13 mouse cellular contexts compared by ENCODE assay signal in genomic region chr1:168292106-168292505, GRCm38 (mm10).
DNase-seq lines count a peak whose midpoint lies in the region; ATAC-seq lines count a peak whose summit lies in the region.
"Had no signal": no experiment of that assay in that cellular context is flagged by ENCODE, and none has a peak within 500 bp of the region (broad histone marks: within the 10 kb centered on the region; RNA-seq: fewer than 3 reads in every experiment).

No protein-coding gene starts in this region.

- H3K36me3 ChIP-seq in heart, embryonic 15.5 days: no peaks in the 10 kb centered on the region
- no peaks in the 10 kb centered on the region for H3K36me3 ChIP-seq in midbrain, embryonic 10.5 days
- H3K36me3 ChIP-seq in midbrain, embryonic 11.5 days (ENCODE audit: control insufficient read depth, insufficient read depth, low read length): no peaks in the 10 kb centered on the region
- no peaks in the 10 kb centered on the region for H3K36me3 ChIP-seq in midbrain, embryonic 15.5 days (replicated peaks)
- H3K36me3 ChIP-seq: neural tube, embryonic 12.5 days had no signal

- H3K4me3 ChIP-seq in heart, embryonic 15.5 days: no peak overlapping the region
- no peak overlapping the region for H3K4me3 ChIP-seq in midbrain, embryonic 10.5 days
- H3K4me3 ChIP-seq in midbrain, embryonic 11.5 days (ENCODE audit: low read depth, low read length): no peak overlapping the region
- H3K4me3 ChIP-seq in midbrain, embryonic 15.5 days: no peak overlapping the region
- H3K4me3 ChIP-seq: erythroblast, embryonic 14.5 days; neural tube, embryonic 12.5 days had no signal

- H3K27ac ChIP-seq in heart, embryonic 15.5 days: peak overlapping the region; percentile 81; the same call in 1 of the 2 replicates
- H3K27ac ChIP-seq in midbrain, embryonic 10.5 days (replicated peaks): peak overlapping the region; percentile 72; the same call in 1 of the 2 replicates
- H3K27ac ChIP-seq in midbrain, embryonic 11.5 days (ENCODE audit: low read depth, low read length): no peak overlapping the region; the same call in 1 of the 2 replicates
- peak overlapping the region; percentile 71 for H3K27ac ChIP-seq in midbrain, embryonic 15.5 days
- H3K27ac ChIP-seq: kidney, postnatal 0 days; neural tube, embryonic 12.5 days had no signal

- peak; percentile 79 to 91 for DNase-seq in adrenal gland, adult (ENCODE audit: inconsistent age in 2 of 2, low spot score in 1 of 2)
- DNase-seq in adrenal gland, adult 18-20 months (ENCODE audit: low spot score in 2 of 2): no peak
- no peak for DNase-seq in heart, adult 18-20 months
- no peak for DNase-seq in midbrain, embryonic 10.5 days (ENCODE audit: low spot score)
- no peak for DNase-seq in midbrain, embryonic 11.5 days (ENCODE audit: low spot score, missing footprints)
- no peak for DNase-seq in thymus, postnatal 10 days (ENCODE audit: low spot score in 2 of 2)
- DNase-seq: cerebellum, adult 18-20 months; lung, adult 2 months had no signal

- no peak overlapping the region for H3K9ac ChIP-seq in heart, embryonic 15.5 days
- H3K9ac ChIP-seq in midbrain, embryonic 11.5 days (ENCODE audit: low read length): no peak overlapping the region
- no peak overlapping the region for H3K9ac ChIP-seq in midbrain, embryonic 15.5 days
- H3K9ac ChIP-seq: neural tube, embryonic 12.5 days had no signal

- peaks cover 56% of the 10 kb centered on the region for H3K4me1 ChIP-seq in heart, embryonic 15.5 days (replicated peaks)
- peaks cover 63% of the 10 kb centered on the region for H3K4me1 ChIP-seq in midbrain, embryonic 10.5 days
- H3K4me1 ChIP-seq in midbrain, embryonic 11.5 days (ENCODE audit: control insufficient read depth, insufficient read depth, low read length): peaks cover 55% of the 10 kb centered on the region
- peaks cover 68% of the 10 kb centered on the region for H3K4me1 ChIP-seq in midbrain, embryonic 15.5 days

- no peak for ATAC-seq in heart, embryonic 15.5 days (replicated peaks; ENCODE audit: insufficient number of reproducible peaks, insufficient read depth, low FRiP score, low read depth)
- ATAC-seq in midbrain, embryonic 11.5 days (ENCODE audit: low FRiP score): no peak
- no peak for ATAC-seq in midbrain, embryonic 15.5 days (replicated peaks)

- H3K9me3 ChIP-seq in heart, embryonic 15.5 days (replicated peaks): no peaks in the 10 kb centered on the region
- H3K9me3 ChIP-seq in midbrain, embryonic 10.5 days (replicated peaks): no peaks in the 10 kb centered on the region
- no peaks in the 10 kb centered on the region for H3K9me3 ChIP-seq in midbrain, embryonic 11.5 days (ENCODE audit: control insufficient read depth, low read length)
- H3K9me3 ChIP-seq in midbrain, embryonic 15.5 days: no peaks in the 10 kb centered on the region
- H3K9me3 ChIP-seq: neural tube, embryonic 12.5 days had no signal

- H3K4me2 ChIP-seq in heart, embryonic 15.5 days: no peak overlapping the region
- H3K4me2 ChIP-seq in midbrain, embryonic 11.5 days: no peak overlapping the region
- 0 out of 2 replicates have a peak overlapping the region, but pooled peaks have one; percentile 0 for H3K4me2 ChIP-seq in midbrain, embryonic 15.5 days

- WGBS in heart, embryonic 15.5 days: 47% methylated on average over 9 of the region's 9 CpGs
- 84% methylated on average over 9 of the region's 9 CpGs for WGBS in midbrain, embryonic 10.5 days
- WGBS in midbrain, embryonic 11.5 days: 81% methylated on average over 9 of the region's 9 CpGs
- WGBS in midbrain, embryonic 15.5 days: 47% methylated on average over 9 of the region's 9 CpGs

- H3K27me3 ChIP-seq in heart, embryonic 15.5 days: no peaks in the 10 kb centered on the region
- no peaks in the 10 kb centered on the region for H3K27me3 ChIP-seq in midbrain, embryonic 10.5 days (ENCODE audit: low read depth, poor library complexity, severe bottlenecking)
- H3K27me3 ChIP-seq in midbrain, embryonic 11.5 days (ENCODE audit: control insufficient read depth, insufficient read depth, low read length): no peaks in the 10 kb centered on the region
- no peaks in the 10 kb centered on the region for H3K27me3 ChIP-seq in midbrain, embryonic 15.5 days (replicated peaks)
- H3K27me3 ChIP-seq: neural tube, embryonic 12.5 days had no signal

Comparison
In these comparisons a context has a peak if more than half of its experiments do, and no peak if none do; other contexts are left out.
1. DNase-seq: peak in adrenal gland, adult (2 of 2); none in adrenal gland, adult 18-20 months (0 of 2), heart, adult 18-20 months (0 of 2), midbrain, embryonic 10.5 days (single experiment), midbrain, embryonic 11.5 days (single experiment) and thymus, postnatal 10 days (0 of 2).